Mouse (Mus musculus) left cerebral cortex, postnatal 10 days (tissue): ENCODE data around the gene Slc24a1. TPM values are rescaled to one million over a fixed set of nuclear protein-coding genes. Genes with fewer than 3 reads are reported as not detected.

Experiments
- DNase-seq, 2 experiments: peaks; one replicate each; pipeline ENCODE4 v3.0.0; 2021 to 2022; ENCODE audit warnings: low spot score in 2 of 2, mixed read lengths in 1 of 2; ENCODE audit errors: extremely low spot score in 1 of 2
- intact Hi-C: fragments of 180-260 bp; cut with DNase I; formaldehyde crosslinking; loops from one replicate; pipeline ENCODE4 v1.15.1; 2025
- microRNA-seq: library from miRNA; unstranded; fragments of <30 nt; microRNA quantifications from one replicate; pipeline ENCODE4 v1.2.0, GENCODE M21; 2022
- total RNA-seq, 2 experiments: library from RNA; stranded (reverse); gene quantifications; 2 replicates each; pipeline ENCODE4 v1.2.3; 2021

Slc24a1 gene
- total RNA-seq, 2 experiments from 2014 or later, result 0.21 TPM; not detected in 1

DNA sequence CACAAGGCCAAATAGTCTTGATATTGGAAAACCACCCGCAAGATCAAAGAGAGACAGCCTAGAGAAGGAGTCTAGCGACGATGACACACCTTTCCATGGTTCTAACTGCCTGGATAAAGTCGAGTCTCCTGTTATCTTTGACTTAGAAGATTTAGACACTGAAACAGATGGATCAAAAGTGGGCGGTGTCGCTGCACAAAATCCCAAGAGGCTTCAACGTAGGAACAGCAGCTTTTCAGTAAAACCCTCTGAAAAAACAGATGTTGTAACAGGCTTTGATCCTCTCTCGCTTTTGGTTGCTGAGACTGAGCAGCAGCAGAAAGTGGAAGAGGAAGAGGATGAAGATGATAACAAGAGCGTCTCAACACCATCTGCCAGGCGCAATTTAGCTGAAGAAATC is 54.8 kb downstream of the Slc24a1 start:
- intact Hi-C loops, result no loop called here
- no peak for DNase-seq

DNA sequence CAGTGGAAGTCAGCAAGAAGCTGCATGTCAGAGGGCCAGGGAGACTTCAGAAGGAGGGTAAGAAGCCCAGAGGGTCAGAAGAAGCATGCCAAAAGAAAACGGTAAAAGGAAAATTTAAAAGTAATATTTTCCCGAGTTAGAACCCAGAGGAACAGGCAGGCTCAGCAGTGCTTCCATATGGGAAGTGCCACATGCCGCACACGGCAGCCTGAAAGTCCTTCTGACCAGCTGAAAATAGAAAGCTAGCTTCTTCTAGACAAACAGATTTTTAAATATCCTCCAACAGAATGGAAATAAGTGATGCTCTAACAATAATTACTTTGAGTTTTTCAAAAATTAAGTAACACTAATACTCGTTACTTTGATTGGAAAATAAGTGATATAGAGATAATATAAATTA is 65.4 kb downstream of the Slc24a1 start:
- intact Hi-C loops, result no loop called here

More for the DNA sequence above, 65.4 kb downstream of the Slc24a1 start:
- no peak for DNase-seq

Small RNAs within 50 kb of the gene (microRNA-seq; reads per million reads assigned to microRNA genes)
- not detected for gene Gm25640

Other genes starting within 250 kb of the Slc24a1 start
- 100 to 1,000 TPM; 389 to 433 TPM for gene Rab11a, start 213.8 kb downstream of the Slc24a1 start, total RNA-seq
- 10 to 100 TPM; 53.3 to 56.7 TPM for gene Dennd4a, start 140.3 kb downstream of the Slc24a1 start, total RNA-seq
- gene Ints14, start 9.3 kb upstream of the Slc24a1 start, total RNA-seq, result 10 to 100 TPM; 19.7 to 22.0 TPM
- gene Hacd3, start 70.1 kb upstream of the Slc24a1 start, total RNA-seq, result 100 to 1,000 TPM; 158 to 170 TPM
- 100 to 1,000 TPM; 128 to 131 TPM for gene Dpp8, start 80.8 kb upstream of the Slc24a1 start, total RNA-seq
- 10 to 100 TPM; 25.5 to 29.2 TPM for gene Igdcc4, start 149.9 kb upstream of the Slc24a1 start, total RNA-seq
- gene Igdcc3, start 189.6 kb upstream of the Slc24a1 start, total RNA-seq, result 1 to 10 TPM; 2.5 to 4.2 TPM
- gene Parp16, start 243.7 kb upstream of the Slc24a1 start, total RNA-seq, result 1 to 10 TPM; 4.1 to 4.6 TPM